8 mouse cellular contexts compared by ENCODE assay signal in genomic region chr9:74975911-74976563, GRCm38 (mm10). TPM values are rescaled to one million over a fixed set of nuclear protein-coding genes. Genes with fewer than 3 reads are reported as not detected.
A peak's percentile ranks its signal among the peaks of the same experiment; 100 is the strongest.
DNase-seq lines count a peak whose midpoint lies in the region; ATAC-seq and TF ChIP-seq lines count a peak whose summit lies in the region.

No protein-coding gene starts in this region.

- no peak for TF ChIP-seq POLR2A in liver, adult 2 months (IDR thresholded peaks at IDR 0.05; ENCODE audit: extremely low read depth, insufficient read depth, low read length)

- no peak overlapping the region for H3K4me3 ChIP-seq in C2C12 (ENCODE audit: insufficient read depth, poor library complexity, severe bottlenecking)
- peak overlapping the region; percentile 67 for H3K4me3 ChIP-seq in heart, embryonic 13.5 days
- peak overlapping the region; percentile 47 for H3K4me3 ChIP-seq in kidney, postnatal 0 days (replicated peaks; ENCODE audit: low read depth, low read length)
- H3K4me3 ChIP-seq in liver, adult 2 months (ENCODE audit: insufficient read depth, low read depth, low read length), result peak overlapping the region; percentile 61

- H3K9me3 ChIP-seq in heart, embryonic 13.5 days, result no peaks in the 10 kb centered on the region
- no peaks in the 10 kb centered on the region for H3K9me3 ChIP-seq in kidney, postnatal 0 days (replicated peaks; ENCODE audit: low read length)

- H3K4me2 ChIP-seq in heart, embryonic 13.5 days, result peak overlapping the region; percentile 77
- peak overlapping the region; percentile 71 for H3K4me2 ChIP-seq in kidney, postnatal 0 days (ENCODE audit: low read length)

- 1% methylated on average over 23 of the region's 23 CpGs for WGBS in heart, embryonic 13.5 days
- WGBS in kidney, postnatal 0 days, result under 1% methylated on average over 23 of the region's 23 CpGs
- under 1% methylated on average over 23 of the region's 23 CpGs for WGBS in liver, adult 2 months

- ATAC-seq in heart, embryonic 13.5 days (ENCODE audit: extremely low read depth, insufficient number of reproducible peaks, low FRiP score, low TSS enrichment), result peak; percentile 86
- peak; percentile 98 for ATAC-seq in kidney, postnatal 0 days (replicated peaks; ENCODE audit: low FRiP score, low read depth)
- peak; percentile 99 for ATAC-seq in monocyte, adult 5-6 weeks (replicated peaks; ENCODE audit: insufficient number of reproducible peaks, low FRiP score, low TSS enrichment, poor library complexity, severe bottlenecking)

- H3K4me1 ChIP-seq in heart, embryonic 13.5 days, result peaks cover 63% of the 10 kb centered on the region
- H3K4me1 ChIP-seq in kidney, postnatal 0 days (replicated peaks; ENCODE audit: insufficient read depth, low read length), result 0 out of 2 replicates have a peak, but pooled peaks cover 15% of the 10 kb centered on the region
- peaks cover 39% of the 10 kb centered on the region for H3K4me1 ChIP-seq in liver, adult 2 months (ENCODE audit: control insufficient read depth, insufficient read depth, low read length)

- no peak for TF ChIP-seq CTCF in C2C12 (IDR thresholded peaks at IDR 0.05; ENCODE audit: control insufficient read depth, insufficient read depth, insufficient read length)
- no peak for TF ChIP-seq CTCF in kidney, postnatal 0 days (IDR thresholded peaks at IDR 0.05; ENCODE audit: low read depth)
- TF ChIP-seq CTCF in liver, adult 2 months (IDR thresholded peaks at IDR 0.05; ENCODE audit: low read depth, low read length), result no peak

- peak; percentile 98 for DNase-seq in brain, adult 2 months (ENCODE audit: low read depth, low spot score)
- DNase-seq in fibroblast of lung, adult 2 months (ENCODE audit: low read depth), result peak; percentile 87
- DNase-seq in kidney, postnatal 0 days (ENCODE audit: low spot score), result peak; percentile 96
- peak; percentile 81 for DNase-seq in liver, adult 2 months (ENCODE audit: extremely low read depth, low read depth, low spot score)
- DNase-seq in spleen, postnatal 36 days (ENCODE audit: low spot score in 2 of 2), result peak; percentile 86 to 89

- no peaks in the 10 kb centered on the region for H3K79me3 ChIP-seq in C2C12 (ENCODE audit: low read depth)

- H3K27ac ChIP-seq in heart, embryonic 13.5 days (replicated peaks), result peak overlapping the region; percentile 92
- H3K27ac ChIP-seq in kidney, postnatal 0 days, result peak overlapping the region; percentile 88
- H3K27ac ChIP-seq in liver, adult 2 months (replicated peaks; ENCODE audit: insufficient read depth, low read depth, low read length), result peak overlapping the region; percentile 82

- H3K27me3 ChIP-seq in C2C12 (ENCODE audit: control insufficient read depth, insufficient read depth, insufficient read length), result no peaks in the 10 kb centered on the region
- no peaks in the 10 kb centered on the region for H3K27me3 ChIP-seq in heart, embryonic 13.5 days (replicated peaks)
- H3K27me3 ChIP-seq in kidney, postnatal 0 days (ENCODE audit: insufficient read depth, low read length), result no peaks in the 10 kb centered on the region
- no peaks in the 10 kb centered on the region for H3K27me3 ChIP-seq in liver, adult 2 months (ENCODE audit: control insufficient read depth, insufficient read depth, low read length)

- peak overlapping the region; percentile 60 for H3ac ChIP-seq in C2C12 (ENCODE audit: control insufficient read depth, insufficient read length, low read depth)

- peak overlapping the region; percentile 86 for H3K9ac ChIP-seq in heart, embryonic 13.5 days
- H3K9ac ChIP-seq in kidney, postnatal 0 days (ENCODE audit: low read depth, low read length), result peak overlapping the region; percentile 60
- peak overlapping the region; percentile 81 for H3K9ac ChIP-seq in liver, adult 2 months (ENCODE audit: low read depth, low read length)

- no peaks in the 10 kb centered on the region for H3K36me3 ChIP-seq in C2C12 (ENCODE audit: control insufficient read depth, insufficient read depth)
- no peaks in the 10 kb centered on the region for H3K36me3 ChIP-seq in heart, embryonic 13.5 days
- H3K36me3 ChIP-seq in kidney, postnatal 0 days (ENCODE audit: insufficient read depth, low read length), result no peaks in the 10 kb centered on the region
- H3K36me3 ChIP-seq in liver, adult 2 months (ENCODE audit: control insufficient read depth, insufficient read depth, low read length), result peaks cover 25% of the 10 kb centered on the region

- no peaks in the 10 kb centered on the region for H3K79me2 ChIP-seq in C2C12 (ENCODE audit: control insufficient read depth, insufficient read depth)
- peaks cover 44% of the 10 kb centered on the region; the same call in 1 of the 2 replicates for H3K79me2 ChIP-seq in liver, adult 2 months (ENCODE audit: control insufficient read depth, insufficient read depth, low read length)

TF ChIP-seq in C2C12, 6 proteins besides CTCF, POLR2A, EP300 and RAD21:
- TF ChIP-seq MYOG (IDR thresholded peaks at IDR 0.05; ENCODE audit: control insufficient read depth, extremely low read depth, insufficient read length) (no peak), MAX (IDR thresholded peaks at IDR 0.05) (no peak), FOSL1 (IDR thresholded peaks at IDR 0.05; ENCODE audit: insufficient read depth, low read length, poor library complexity, severe bottlenecking) (no peak), USF1 (IDR thresholded peaks at IDR 0.05; ENCODE audit: low read depth) (no peak), CEBPB (IDR thresholded peaks at IDR 0.05; ENCODE audit: low read depth) (no peak), MYOD1 (IDR thresholded peaks at IDR 0.05; ENCODE audit: control insufficient read depth, insufficient read length, low read depth) (no peak)

RNA-seq across cellular contexts. Expression of gene Fam214a, which starts 23.4 kb away (rescaled TPM):
- polyA plus RNA-seq in C2C12 (2012; fragmentation: generic; extraction: Trizol), result 1.1 TPM
- 9.7 and 10.5 TPM in 2 replicates for polyA plus RNA-seq in heart, embryonic 13.5 days (2015; fragmentation: Nextera tagmentation; extraction: Ambion mirVana)
- 15.4 and 15.7 TPM in 2 replicates for polyA plus RNA-seq in kidney, postnatal 0 days (2015; fragmentation: Nextera tagmentation; extraction: Ambion mirVana)
- total RNA-seq in liver, adult 2 months (2014; rRNA removed), result 67.5 and 116 TPM in 2 replicates
- polyA plus RNA-seq in liver, adult 2 months (2012; rRNA removed), result 14.5 and 23.1 TPM in 2 replicates
- 35.8 to 79.7 TPM (median 43.8 TPM) in 3 replicates for total RNA-seq in monocyte, adult 5-6 weeks (2017)
